Mouse (Mus musculus) limb, embryonic 12.5 days (tissue): ENCODE measurements at regions not wholly inside any gene's neighbourhood (a gene's known extent, or its start where the extent isn't known, plus 50 kb on each side); places are given as distances from the start of the nearest gene placed in this dataset.

Experiments
- ATAC-seq: fragments of 200-750 bp; cut with Nextera tagmentation; 2 replicates; pipeline ENCODE4 v1.8.0; 2017; ENCODE audit warnings: low read depth, moderate TSS enrichment; ENCODE audit not compliant: insufficient number of reproducible peaks, insufficient read depth, low FRiP score, low TSS enrichment
- H3K27ac ChIP-seq: fragments of 300-500 bp; sonication (generic); 2 replicates; pipeline ENCODE4 v1.5.1; 2016; ENCODE audit warnings: mild to moderate bottlenecking, moderate library complexity
- H3K27me3 ChIP-seq: fragments of 300-500 bp; sonication (generic); 2 replicates; pipeline ENCODE4 v1.6.1; 2016; ENCODE audit warnings: mild to moderate bottlenecking, moderate library complexity
- H3K36me3 ChIP-seq: fragments of 300-500 bp; sonication (generic); 2 replicates; pipeline ENCODE4 v1.6.1; 2016; ENCODE audit warnings: mild to moderate bottlenecking, moderate library complexity
- H3K4me1 ChIP-seq: fragments of 300-500 bp; sonication (generic); replicated peaks from 2 replicates; pipeline ENCODE4 v1.6.1; 2016
- H3K4me2 ChIP-seq: fragments of 300-500 bp; sonication (generic); 2 replicates; pipeline ENCODE4 v1.6.1; 2016; ENCODE audit warnings: mild to moderate bottlenecking, moderate library complexity
- H3K4me3 ChIP-seq: fragments of 300-500 bp; sonication (generic); replicated peaks from 2 replicates; pipeline ENCODE4 v1.5.1; 2016; ENCODE audit warnings: mild to moderate bottlenecking
- H3K9ac ChIP-seq: fragments of 300-500 bp; sonication (generic); replicated peaks from 2 replicates; pipeline ENCODE4 v1.6.1; 2016; ENCODE audit warnings: mild to moderate bottlenecking, moderate library complexity
- H3K9me3 ChIP-seq: fragments of 300-500 bp; sonication (generic); 2 replicates; pipeline ENCODE4 v1.6.1; 2016; ENCODE audit warnings: mild to moderate bottlenecking, moderate library complexity
- WGBS: fragments of 180-500 bp; shearing (Covaris S2); methylation state at CpG from one replicate; pipeline ENCODE4 v1.1.7; 2016; 5-methylcytosine and 5-hydroxymethylcytosine counted together

DNA sequence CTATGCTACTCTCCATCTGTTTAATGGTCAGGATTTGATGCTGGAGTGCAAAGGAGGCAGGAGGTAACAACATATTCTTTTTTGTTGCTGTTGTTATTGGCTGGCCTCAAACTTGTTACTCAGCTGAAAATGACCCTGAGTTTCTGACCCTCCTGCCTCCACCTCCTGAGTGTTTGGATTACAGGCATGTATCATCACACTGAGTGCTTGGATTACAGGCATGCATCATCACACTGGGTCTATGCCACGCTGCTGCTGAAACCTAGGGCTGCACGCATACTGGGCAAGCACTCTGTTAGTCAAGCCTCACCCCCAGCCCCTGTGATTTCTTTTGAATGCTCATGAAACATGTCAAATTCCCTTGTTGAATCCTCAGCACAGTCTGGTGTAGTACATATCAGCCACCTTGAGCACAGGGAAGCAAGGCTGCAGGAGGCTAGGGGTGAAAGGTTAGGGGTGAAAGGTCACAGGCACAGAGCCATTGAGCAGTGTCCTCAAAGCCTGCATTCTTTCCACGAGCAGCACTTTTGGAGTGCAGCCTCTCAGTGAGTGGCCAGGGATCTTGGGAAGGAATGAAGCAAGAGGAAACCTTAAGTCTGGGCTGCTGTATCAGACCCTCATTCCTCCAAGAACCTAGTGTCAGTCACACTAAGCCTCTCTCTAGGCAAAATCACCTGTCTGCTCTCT is 52.2 kb upstream of the Smad3 start:
- H3K27ac ChIP-seq = no peak overlapping the region
- no peak overlapping the region for H3K4me3 ChIP-seq
- 62% methylated on average over 3 of the region's 3 CpGs for WGBS
- H3K9ac ChIP-seq = no peak overlapping the region
- no peaks in the 10 kb centered on the region for H3K4me1 ChIP-seq
- ATAC-seq = no peak
- H3K36me3 ChIP-seq = no peaks in the 10 kb centered on the region
- no peaks in the 10 kb centered on the region for H3K27me3 ChIP-seq
- H3K9me3 ChIP-seq = no peaks in the 10 kb centered on the region
- no peak overlapping the region for H3K4me2 ChIP-seq
